Mouse (Mus musculus) gonadal fat pad, adult 2 months (tissue): Measurements from ENCODE around the gene Timm17b. TPM values are rescaled to one million over a fixed set of nuclear protein-coding genes. Genes with fewer than 3 reads are reported as not detected.
"Not testable (repeated sequence)": the region's sequence is repeated elsewhere in the genome, so short reads cannot be mapped to it uniquely, and the experiment has no call there.

ENCODE experiments used
- DNase-seq: peaks from one replicate; pipeline ENCODE4 v3.0.0-alpha.2; 2012; ENCODE audit warnings: low read depth
- polyA plus RNA-seq: library from polyadenylated mRNA; depleted of rRNA; stranded (reverse); fragments of >200 nt; gene quantifications from 2 replicates; pipeline ENCODE4 v1.2.3, GENCODE M21; 2012; rRNA removed

Timm17b gene
- 32.4 and 38.3 TPM in 2 replicates for polyA plus RNA-seq

GRCm38 (mm10) chrX:7898880-7899874 is at the start of gene Timm17b, which contains the start of gene Pqbp1:
Gene Timm17b, plus strand, starts transcription at chrX:7899357.
Gene Pqbp1, minus strand, starts transcription at chrX:7899269.
- peak; percentile 45 for DNase-seq

- no peak for DNase-seq
Measured at GRCm38 (mm10) chrX:7854578-7854977, 44.6 kb upstream of the Timm17b start.

GRCm38 (mm10) chrX:7859191-7859753 is 39.9 kb upstream of the Timm17b start:
- no peak for DNase-seq

GRCm38 (mm10) chrX:7863181-7863580 is 36.0 kb upstream of the Timm17b start:
- DNase-seq = no peak

GRCm38 (mm10) chrX:7864551-7864950 is 34.6 kb upstream of the Timm17b start:
- no peak for DNase-seq

GRCm38 (mm10) chrX:7865343-7865742 is 33.8 kb upstream of the Timm17b start:
- no peak for DNase-seq

- no peak for DNase-seq
Measured at GRCm38 (mm10) chrX:7865786-7866185, 33.4 kb upstream of the Timm17b start.

GRCm38 (mm10) chrX:7867141-7867540 is 32.0 kb upstream of the Timm17b start:
- no peak for DNase-seq

GRCm38 (mm10) chrX:7868506-7868905 is 30.7 kb upstream of the Timm17b start:
- DNase-seq = no peak

- DNase-seq = no peak
Measured at GRCm38 (mm10) chrX:7869826-7870225, 29.3 kb upstream of the Timm17b start.

- DNase-seq = no peak
Measured at GRCm38 (mm10) chrX:7878007-7878419, 21.1 kb upstream of the Timm17b start, which contains the start of gene Pim2. Gene Pim2, plus strand, starts transcription at chrX:7878262.

GRCm38 (mm10) chrX:7878495-7878894 is 20.7 kb upstream of the Timm17b start:
- DNase-seq = no peak

GRCm38 (mm10) chrX:7879819-7880218 is 19.3 kb upstream of the Timm17b start:
- no peak for DNase-seq

- DNase-seq = peak; percentile 65
Measured at GRCm38 (mm10) chrX:7883841-7884567, 15.2 kb upstream of the Timm17b start, which contains the start of gene Slc35a2. Gene Slc35a2, plus strand, starts transcription at chrX:7884028.

GRCm38 (mm10) chrX:7898211-7898610 is 946 bp upstream of the Timm17b start:
- no peak for DNase-seq

- no peak for DNase-seq
Measured at GRCm38 (mm10) chrX:7904441-7904840, 5.3 kb downstream of the Timm17b start.

GRCm38 (mm10) chrX:7907735-7908134 is 8.6 kb downstream of the Timm17b start, which contains the start of gene Gm10491:
Gene Gm10491, minus strand, starts transcription at chrX:7907835.
- DNase-seq = no peak

- not testable (repeated sequence) for DNase-seq
Measured at GRCm38 (mm10) chrX:7909242-7909641, 10.1 kb downstream of the Timm17b start, which contains the start of gene Gm10490. Gene Gm10490, plus strand, starts transcription at chrX:7909542.

- DNase-seq = no peak
Measured at GRCm38 (mm10) chrX:7910473-7910872, 11.3 kb downstream of the Timm17b start.

- DNase-seq = not testable (repeated sequence)
Measured at GRCm38 (mm10) chrX:7915669-7916068, 16.5 kb downstream of the Timm17b start.

- DNase-seq = not testable (repeated sequence)
Measured at GRCm38 (mm10) chrX:7917960-7918359, 18.8 kb downstream of the Timm17b start.
